Mouse (Mus musculus): Measurements from ENCODE around the gene Zfp622. TPM values are rescaled to one million over a fixed set of nuclear protein-coding genes. Genes with fewer than 3 reads are reported as not detected.

Gene Zfp622
- 27.9 and 30.3 TPM in 2 replicates for polyA plus RNA-seq (2014; fragmentation: Nextera tagmentation; extraction: Ambion mirVana)

DNA sequence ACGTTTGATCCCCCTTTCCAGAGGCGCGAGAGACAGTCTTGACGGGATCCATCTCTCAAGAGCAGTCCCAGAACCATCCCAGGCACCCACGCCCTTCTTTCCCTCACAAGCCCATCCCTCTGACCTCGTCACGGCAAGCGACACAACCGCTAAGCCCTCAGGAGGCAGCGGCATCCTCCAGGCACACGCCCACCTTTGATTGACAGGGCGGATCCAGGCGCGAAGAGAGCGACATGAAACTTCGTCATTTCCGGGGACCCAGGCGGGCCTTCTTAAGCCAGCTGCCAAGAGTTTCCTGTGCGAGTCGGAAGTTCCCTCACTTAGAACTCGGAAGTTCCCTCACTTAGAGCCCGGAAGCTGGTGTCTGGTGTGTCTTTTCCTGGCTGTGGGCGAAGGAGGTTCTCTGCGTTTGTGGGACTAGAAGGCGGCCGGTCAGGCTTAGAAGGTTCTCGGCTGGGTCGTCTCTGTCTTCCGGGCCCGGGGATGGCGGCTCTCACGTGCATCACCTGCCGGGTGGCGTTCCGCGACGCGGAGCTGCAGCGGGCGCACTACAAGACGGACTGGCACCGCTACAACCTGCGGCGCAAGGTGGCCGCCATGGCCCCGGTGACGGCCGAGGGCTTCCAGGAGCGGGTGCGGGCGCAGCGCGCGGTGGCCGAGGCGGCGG, at the start of gene Zfp622:
Gene Zfp622 (plus strand): TSS at position 300 of the 667 bp plus-strand sequence.
- Histone ChIP-seq H3K4me2 (peak within 1 kb of the TSS; percentile 97), H3K4me3 (ENCODE audit: low read depth, low read length) (peak within 1 kb of the TSS; percentile 98), H3K27me3 (replicated peaks; ENCODE audit: control insufficient read depth, insufficient read depth, low read length) (no peaks in the 10 kb centered on the region), H3K27ac (ENCODE audit: low read depth, low read length) (peak within 1 kb of the TSS; percentile 91), H3K9me3 (ENCODE audit: control insufficient read depth, low read length) (no peaks in the 10 kb centered on the region), H3K4me1 (replicated peaks; ENCODE audit: control insufficient read depth, insufficient read depth, low read length) (peaks cover 11% of the 10 kb centered on the region), H3K9ac (ENCODE audit: low read depth, low read length) (peak within 1 kb of the TSS; percentile 92), H3K36me3 (ENCODE audit: control insufficient read depth, insufficient read depth, low read length) (peaks cover 8% of the 10 kb centered on the region; the same call in 1 of the 2 replicates)
- WGBS: under 1% methylated on average over 57 of the region's 57 CpGs
- peak; percentile 96 for ATAC-seq (replicated peaks; ENCODE audit: low FRiP score)
- peak; percentile 91 for DNase-seq (ENCODE audit: low spot score)

DNA sequence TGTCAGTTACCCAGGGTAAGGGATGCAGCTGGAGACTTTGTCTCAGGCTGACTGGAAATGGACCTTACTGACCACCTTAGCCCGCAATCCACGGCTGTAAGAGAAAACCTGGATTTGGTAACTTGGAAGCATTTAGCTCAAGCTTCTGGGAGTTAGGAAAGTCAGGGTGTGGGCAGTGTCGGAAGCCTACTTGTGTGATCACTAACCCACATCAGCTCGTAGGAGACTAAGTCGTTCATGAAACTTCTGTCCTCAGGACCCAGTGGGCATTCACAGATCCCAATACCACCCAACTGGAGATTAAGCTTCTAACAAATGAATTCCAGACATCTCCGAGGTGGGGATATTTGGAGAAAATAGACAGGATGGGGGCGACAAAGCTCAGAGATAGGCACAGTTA, 49.8 kb upstream of the Zfp622 start:
- DNase-seq (ENCODE audit: low spot score) (no peak), ATAC-seq (replicated peaks; ENCODE audit: low FRiP score) (no peak)
- 79% methylated on average over 7 of the region's 7 CpGs for WGBS
- Histone ChIP-seq H3K4me2 (no peak overlapping the region), H3K9ac (ENCODE audit: low read depth, low read length) (no peak overlapping the region), H3K4me1 (replicated peaks; ENCODE audit: control insufficient read depth, insufficient read depth, low read length) (no peaks in the 10 kb centered on the region; the same call in 1 of the 2 replicates), H3K27me3 (replicated peaks; ENCODE audit: control insufficient read depth, insufficient read depth, low read length) (no peaks in the 10 kb centered on the region), H3K4me3 (ENCODE audit: low read depth, low read length) (no peak overlapping the region), H3K9me3 (ENCODE audit: control insufficient read depth, low read length) (no peaks in the 10 kb centered on the region), H3K27ac (ENCODE audit: low read depth, low read length) (no peak overlapping the region), H3K36me3 (ENCODE audit: control insufficient read depth, insufficient read depth, low read length) (no peaks in the 10 kb centered on the region)

DNA sequence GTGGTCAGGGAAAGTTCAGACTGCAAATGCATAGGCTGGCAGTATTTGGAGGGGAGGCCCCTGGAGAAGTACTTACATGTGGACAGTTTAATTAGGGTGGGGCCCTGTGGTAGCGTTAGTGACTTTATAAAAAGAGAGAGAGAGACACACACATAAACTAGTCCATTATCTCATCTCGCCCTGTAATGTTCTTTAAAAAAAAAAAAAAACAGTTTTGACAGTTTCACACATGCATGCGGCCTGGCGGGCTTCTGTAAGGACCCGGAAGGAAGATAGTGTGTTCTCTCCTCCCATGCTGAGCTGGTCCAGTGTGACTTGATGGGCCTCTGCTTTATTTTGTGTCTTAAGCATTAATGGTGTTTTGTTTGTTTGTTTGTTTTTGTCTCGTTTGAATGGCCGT, 45.7 kb upstream of the Zfp622 start:
- 84% methylated on average over 7 of the region's 7 CpGs for WGBS
- DNase-seq (ENCODE audit: low spot score) (no peak), ATAC-seq (replicated peaks; ENCODE audit: low FRiP score) (no peak)
- H3K36me3 ChIP-seq (ENCODE audit: control insufficient read depth, insufficient read depth, low read length): no peaks in the 10 kb centered on the region
- no peak overlapping the region for H3K4me2 ChIP-seq
- H3K4me1 ChIP-seq (replicated peaks; ENCODE audit: control insufficient read depth, insufficient read depth, low read length): no peaks in the 10 kb centered on the region
- H3K9ac ChIP-seq (ENCODE audit: low read depth, low read length): no peak overlapping the region
- H3K4me3 ChIP-seq (ENCODE audit: low read depth, low read length): no peak overlapping the region
- H3K27me3 ChIP-seq (replicated peaks; ENCODE audit: control insufficient read depth, insufficient read depth, low read length): no peaks in the 10 kb centered on the region
- no peak overlapping the region for H3K27ac ChIP-seq (ENCODE audit: low read depth, low read length)
- H3K9me3 ChIP-seq (ENCODE audit: control insufficient read depth, low read length): no peaks in the 10 kb centered on the region

DNA sequence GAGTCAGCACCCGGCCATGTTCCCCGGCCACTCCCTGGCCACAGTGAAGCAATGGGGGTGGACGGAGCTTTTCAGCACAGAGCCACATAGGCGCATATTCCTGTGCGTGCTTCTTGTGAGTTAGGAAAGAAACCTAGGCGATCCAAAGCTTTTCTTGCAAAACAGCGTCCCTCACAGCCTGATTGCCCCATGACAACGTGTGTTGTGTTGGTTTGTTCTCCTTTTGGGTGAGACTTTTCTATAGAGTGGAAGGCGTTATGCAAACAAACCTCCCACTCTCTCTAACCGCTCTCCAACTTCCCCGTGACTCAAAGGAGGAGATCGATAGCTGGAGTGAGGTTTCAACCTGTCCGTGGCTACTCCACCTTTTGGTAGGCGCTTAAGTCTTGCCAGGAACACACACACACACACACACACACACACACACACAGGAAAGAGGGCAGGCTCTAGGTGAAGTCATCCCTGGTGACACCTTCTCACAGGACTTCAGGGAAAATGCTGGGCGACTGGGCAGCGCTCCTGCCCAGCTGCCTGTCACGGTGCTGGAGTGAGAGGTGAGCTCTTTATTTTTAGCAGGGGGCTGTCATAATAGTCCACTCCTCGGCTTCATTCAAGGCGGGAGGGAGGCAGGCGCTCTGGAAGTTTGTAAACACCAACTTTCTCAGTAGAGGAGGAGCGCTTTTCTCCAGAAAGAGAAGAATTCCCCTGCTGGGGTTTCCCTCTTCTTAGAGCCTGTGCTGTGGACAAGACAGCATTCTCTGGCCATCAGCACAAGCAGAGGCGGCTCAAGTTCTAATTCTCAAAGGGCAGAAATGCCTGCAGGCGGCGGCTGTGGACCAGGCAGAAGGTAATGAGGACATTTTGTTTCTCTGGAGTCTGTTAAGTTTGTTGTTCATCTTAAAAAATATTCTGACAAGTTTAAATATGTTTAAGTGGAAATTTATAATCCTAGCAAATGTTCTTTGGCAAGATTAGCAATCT, 43.5 kb upstream of the Zfp622 start:
- no peak for ATAC-seq (replicated peaks; ENCODE audit: low FRiP score)
- H3K9me3 ChIP-seq (ENCODE audit: control insufficient read depth, low read length): no peaks in the 10 kb centered on the region
- peak overlapping the region; percentile 32 for H3K4me2 ChIP-seq
- no peak overlapping the region for H3K9ac ChIP-seq (ENCODE audit: low read depth, low read length)
- no peaks in the 10 kb centered on the region for H3K27me3 ChIP-seq (replicated peaks; ENCODE audit: control insufficient read depth, insufficient read depth, low read length)
- no peak overlapping the region for H3K27ac ChIP-seq (ENCODE audit: low read depth, low read length)
- no peak for DNase-seq (ENCODE audit: low spot score)
- H3K4me1 ChIP-seq (replicated peaks; ENCODE audit: control insufficient read depth, insufficient read depth, low read length): no peaks in the 10 kb centered on the region
- H3K36me3 ChIP-seq (ENCODE audit: control insufficient read depth, insufficient read depth, low read length): no peaks in the 10 kb centered on the region
- WGBS: 38% methylated on average over 24 of the region's 24 CpGs
- no peak overlapping the region for H3K4me3 ChIP-seq (ENCODE audit: low read depth, low read length)

DNA sequence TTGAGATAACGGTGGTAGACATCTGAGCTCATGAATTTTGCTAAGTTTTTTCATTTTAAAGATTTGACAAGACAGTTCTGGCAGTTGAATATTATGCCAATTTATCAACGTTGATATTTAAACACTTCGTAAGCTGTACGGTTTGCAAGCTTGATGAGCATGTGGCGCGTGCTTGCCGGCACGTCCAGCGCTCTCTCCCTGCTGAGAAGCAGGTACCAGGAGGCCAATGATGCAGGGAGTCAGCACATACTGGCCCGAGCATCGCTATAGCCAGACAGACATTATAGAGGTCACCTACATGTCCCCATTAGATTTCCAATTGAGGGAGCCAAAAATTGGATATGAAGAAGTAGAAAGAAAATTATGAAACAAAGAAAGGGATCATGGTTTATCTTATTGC, 42.7 kb upstream of the Zfp622 start:
- DNase-seq (ENCODE audit: low spot score) (no peak), ATAC-seq (replicated peaks; ENCODE audit: low FRiP score) (no peak)
- Histone ChIP-seq H3K4me1 (replicated peaks; ENCODE audit: control insufficient read depth, insufficient read depth, low read length) (no peaks in the 10 kb centered on the region), H3K9me3 (ENCODE audit: control insufficient read depth, low read length) (no peaks in the 10 kb centered on the region), H3K27ac (ENCODE audit: low read depth, low read length) (no peak overlapping the region), H3K36me3 (ENCODE audit: control insufficient read depth, insufficient read depth, low read length) (no peaks in the 10 kb centered on the region), H3K27me3 (replicated peaks; ENCODE audit: control insufficient read depth, insufficient read depth, low read length) (no peaks in the 10 kb centered on the region), H3K9ac (ENCODE audit: low read depth, low read length) (no peak overlapping the region), H3K4me2 (no peak overlapping the region), H3K4me3 (ENCODE audit: low read depth, low read length) (no peak overlapping the region)
- WGBS: 85% methylated on average over 11 of the region's 11 CpGs

DNA sequence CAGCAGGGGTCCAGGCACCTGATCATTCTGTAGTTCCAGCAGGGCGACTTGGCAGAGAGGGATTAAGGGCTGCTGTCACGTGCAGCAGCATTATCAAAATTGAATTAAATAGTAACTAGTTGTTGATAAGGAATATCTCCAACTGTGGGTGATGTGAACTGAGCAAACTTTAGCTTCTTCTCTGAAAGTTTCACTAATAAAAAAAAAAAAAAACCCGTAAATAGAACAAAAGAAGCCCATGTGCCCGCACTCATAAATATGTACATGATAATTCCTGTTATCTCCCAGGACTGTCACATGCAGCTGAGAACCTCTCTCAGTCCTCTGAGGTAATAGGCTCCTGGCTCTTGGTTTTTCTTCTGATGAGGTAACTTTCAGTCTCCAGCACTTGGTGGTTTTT, 41.8 kb upstream of the Zfp622 start:
- H3K27me3 ChIP-seq (replicated peaks; ENCODE audit: control insufficient read depth, insufficient read depth, low read length): no peaks in the 10 kb centered on the region
- no peaks in the 10 kb centered on the region for H3K36me3 ChIP-seq (ENCODE audit: control insufficient read depth, insufficient read depth, low read length)
- DNase-seq (ENCODE audit: low spot score): no peak
- no peak overlapping the region for H3K9ac ChIP-seq (ENCODE audit: low read depth, low read length)
- ATAC-seq (replicated peaks; ENCODE audit: low FRiP score): no peak
- no peak overlapping the region for H3K27ac ChIP-seq (ENCODE audit: low read depth, low read length)
- H3K4me3 ChIP-seq (ENCODE audit: low read depth, low read length): no peak overlapping the region
- H3K4me2 ChIP-seq: no peak overlapping the region
- WGBS: 71% methylated on average over 4 of the region's 4 CpGs
- no peaks in the 10 kb centered on the region for H3K9me3 ChIP-seq (ENCODE audit: control insufficient read depth, low read length)
- no peaks in the 10 kb centered on the region for H3K4me1 ChIP-seq (replicated peaks; ENCODE audit: control insufficient read depth, insufficient read depth, low read length)

DNA sequence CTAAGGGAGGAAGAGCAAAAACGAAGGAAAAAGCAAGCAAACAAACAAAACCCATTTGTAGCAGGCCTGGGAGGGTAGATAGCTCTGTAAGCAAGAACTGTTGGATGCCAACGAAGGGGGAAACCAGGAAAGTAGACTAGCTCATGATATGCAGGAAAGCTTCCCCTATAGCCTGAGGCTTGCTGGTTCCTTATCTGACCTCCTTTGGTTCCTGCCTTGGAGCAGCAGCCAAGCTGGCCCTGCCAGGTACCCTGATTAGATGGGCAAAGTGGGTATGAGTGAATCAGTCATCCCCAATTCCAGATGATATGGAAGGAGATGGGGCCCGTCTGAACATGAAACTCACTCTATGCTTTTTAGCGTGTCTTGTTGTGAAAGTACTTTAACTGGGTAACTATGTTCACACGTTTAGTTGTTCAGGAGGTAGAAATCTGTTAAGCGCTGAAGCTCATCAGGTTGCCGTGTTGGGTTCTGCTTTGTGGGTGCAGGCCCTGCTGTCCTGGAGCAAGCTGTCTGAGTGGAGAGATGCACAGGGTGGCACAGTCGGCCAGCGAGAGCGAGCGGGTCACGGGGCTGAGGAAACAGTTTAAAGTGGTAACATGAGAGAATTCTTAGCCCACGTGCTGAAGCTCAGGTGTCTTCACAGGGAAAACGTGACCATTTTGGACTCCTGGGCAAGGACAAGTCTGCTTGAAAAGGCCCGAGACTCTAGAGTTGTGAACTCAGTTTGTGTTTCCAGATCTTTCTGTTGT, 40.6 kb upstream of the Zfp622 start:
- no peak overlapping the region for H3K4me2 ChIP-seq
- no peaks in the 10 kb centered on the region for H3K4me1 ChIP-seq (replicated peaks; ENCODE audit: control insufficient read depth, insufficient read depth, low read length)
- H3K9me3 ChIP-seq (ENCODE audit: control insufficient read depth, low read length): no peaks in the 10 kb centered on the region
- 83% methylated on average over 15 of the region's 15 CpGs for WGBS
- no peak overlapping the region for H3K9ac ChIP-seq (ENCODE audit: low read depth, low read length)
- no peak overlapping the region for H3K4me3 ChIP-seq (ENCODE audit: low read depth, low read length)
- DNase-seq (ENCODE audit: low spot score) (no peak), ATAC-seq (replicated peaks; ENCODE audit: low FRiP score) (no peak)
- H3K27me3 ChIP-seq (replicated peaks; ENCODE audit: control insufficient read depth, insufficient read depth, low read length): no peaks in the 10 kb centered on the region
- no peaks in the 10 kb centered on the region for H3K36me3 ChIP-seq (ENCODE audit: control insufficient read depth, insufficient read depth, low read length)
- H3K27ac ChIP-seq (ENCODE audit: low read depth, low read length): no peak overlapping the region

DNA sequence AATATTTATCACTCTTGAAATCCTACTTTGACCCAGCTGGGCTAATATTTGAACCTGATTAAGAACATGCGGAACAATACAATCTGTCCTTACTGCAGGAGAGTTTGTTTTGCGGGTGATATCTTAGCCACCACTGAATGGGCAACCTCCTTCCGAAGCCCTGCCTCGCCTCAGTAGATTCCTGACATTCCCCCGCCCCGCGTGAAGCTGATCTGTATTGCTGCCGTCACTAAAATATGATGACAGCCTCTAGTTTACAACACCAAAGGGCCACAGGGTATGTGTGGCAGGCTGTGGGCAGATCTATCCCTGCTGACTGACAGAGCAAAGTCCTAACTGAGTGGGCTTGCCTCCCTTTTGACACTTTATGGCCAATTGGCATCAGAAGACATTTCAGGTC, 38.9 kb upstream of the Zfp622 start:
- H3K9me3 ChIP-seq (ENCODE audit: control insufficient read depth, low read length): no peaks in the 10 kb centered on the region
- ATAC-seq (replicated peaks; ENCODE audit: low FRiP score): no peak
- H3K4me2 ChIP-seq: no peak overlapping the region
- DNase-seq (ENCODE audit: low spot score): no peak
- no peak overlapping the region for H3K4me3 ChIP-seq (ENCODE audit: low read depth, low read length)
- H3K36me3 ChIP-seq (ENCODE audit: control insufficient read depth, insufficient read depth, low read length): no peaks in the 10 kb centered on the region
- H3K4me1 ChIP-seq (replicated peaks; ENCODE audit: control insufficient read depth, insufficient read depth, low read length): no peaks in the 10 kb centered on the region
- no peaks in the 10 kb centered on the region for H3K27me3 ChIP-seq (replicated peaks; ENCODE audit: control insufficient read depth, insufficient read depth, low read length)
- no peak overlapping the region for H3K27ac ChIP-seq (ENCODE audit: low read depth, low read length)
- H3K9ac ChIP-seq (ENCODE audit: low read depth, low read length): no peak overlapping the region
- 68% methylated on average over 8 of the region's 8 CpGs for WGBS

Measured in liver, embryonic 11.5 days (tissue).